Mouse (Mus musculus) thymus, postnatal 10 days (tissue): ENCODE data around the gene Otub1.
A peak's percentile ranks its signal among the peaks of the same experiment; 100 is the strongest.

Source experiments
- DNase-seq, 2 experiments: peaks; one replicate each; pipeline ENCODE4 v3.0.0; 2021; ENCODE audit warnings: low spot score in 2 of 2

The Otub1 gene

GRCm38 (mm10) chr19:7177804-7178511 is 28.2 kb downstream of the Otub1 start:
- DNase-seq = no peak

GRCm38 (mm10) chr19:7176041-7176696 is 29.9 kb downstream of the Otub1 start:
- no peak for DNase-seq

GRCm38 (mm10) chr19:7172051-7172866 is 33.9 kb downstream of the Otub1 start:
- no peak for DNase-seq

- DNase-seq = no peak
Measured at GRCm38 (mm10) chr19:7171447-7171846, 34.7 kb downstream of the Otub1 start.

GRCm38 (mm10) chr19:7170916-7171315 is 35.2 kb downstream of the Otub1 start:
- no peak for DNase-seq

- no peak for DNase-seq
Measured at GRCm38 (mm10) chr19:7168423-7168822, 37.7 kb downstream of the Otub1 start.

GRCm38 (mm10) chr19:7166767-7167166 is 39.3 kb downstream of the Otub1 start:
- DNase-seq = no peak

- no peak for DNase-seq
Measured at GRCm38 (mm10) chr19:7166200-7166711, 39.9 kb downstream of the Otub1 start.

- peak in 1 of 2 experiments; percentile 27 for DNase-seq
Measured at GRCm38 (mm10) chr19:7165509-7166199, 40.5 kb downstream of the Otub1 start.

GRCm38 (mm10) chr19:7164820-7165323 is 41.2 kb downstream of the Otub1 start:
- peak; percentile 59 to 64 for DNase-seq

- DNase-seq = peak; percentile 62 to 63
Measured at GRCm38 (mm10) chr19:7164238-7164637, 41.9 kb downstream of the Otub1 start.

- DNase-seq = no peak
Measured at GRCm38 (mm10) chr19:7161064-7161463, 45.1 kb downstream of the Otub1 start.

- DNase-seq = peak in 1 of 2 experiments; percentile 60
Measured at GRCm38 (mm10) chr19:7160151-7160906, 45.8 kb downstream of the Otub1 start.

GRCm38 (mm10) chr19:7157734-7158133 is 48.4 kb downstream of the Otub1 start:
- DNase-seq = no peak

GRCm38 (mm10) chr19:7155196-7155595 is 50.9 kb downstream of the Otub1 start:
- no peak for DNase-seq

GRCm38 (mm10) chr19:7153232-7153631 is 52.9 kb downstream of the Otub1 start:
- DNase-seq = no peak

GRCm38 (mm10) chr19:7151927-7152653 is 54.0 kb downstream of the Otub1 start:
- no peak for DNase-seq

GRCm38 (mm10) chr19:7151300-7151926 is 54.7 kb downstream of the Otub1 start:
- DNase-seq = no peak

- no peak for DNase-seq
Measured at GRCm38 (mm10) chr19:7149158-7149685, 56.9 kb downstream of the Otub1 start.
